Mouse (Mus musculus): ENCODE measurements around the gene Mcee.
A peak's percentile ranks its signal among the peaks of the same experiment; 100 is the strongest.

Gene Mcee

GRCm38 (mm10) chr7:64424861-64425260, 32.5 kb downstream of the Mcee start:
- DNase-seq (ENCODE audit: low read depth, low spot score): no peak

- peak; percentile 15 for DNase-seq (ENCODE audit: low read depth, low spot score)
These were observed 47.5 kb downstream of the Mcee start for GRCm38 (mm10) chr7:64439595-64440518.

GRCm38 (mm10) chr7:64440519-64440918, 48.1 kb downstream of the Mcee start:
- DNase-seq (ENCODE audit: low read depth, low spot score): no peak

- no peak for DNase-seq (ENCODE audit: low read depth, low spot score)
These were observed 58.2 kb downstream of the Mcee start for GRCm38 (mm10) chr7:64450631-64451030.

- DNase-seq (ENCODE audit: low read depth, low spot score): peak; percentile 2
These were observed 59.0 kb downstream of the Mcee start for GRCm38 (mm10) chr7:64451441-64451840.

GRCm38 (mm10) chr7:64451861-64452382, 59.5 kb downstream of the Mcee start:
- DNase-seq (ENCODE audit: low read depth, low spot score): no peak

- no peak for DNase-seq (ENCODE audit: low read depth, low spot score)
These were observed 60.2 kb downstream of the Mcee start for GRCm38 (mm10) chr7:64452471-64453222.

- no peak for DNase-seq (ENCODE audit: low read depth, low spot score)
These were observed 63.8 kb downstream of the Mcee start for GRCm38 (mm10) chr7:64456176-64456575.

GRCm38 (mm10) chr7:64456676-64457075, 64.3 kb downstream of the Mcee start:
- no peak for DNase-seq (ENCODE audit: low read depth, low spot score)

GRCm38 (mm10) chr7:64457811-64458210, 65.4 kb downstream of the Mcee start:
- DNase-seq (ENCODE audit: low read depth, low spot score): no peak
